Mouse (Mus musculus) left cerebral cortex, adult 9 months (tissue): ENCODE results near the gene Map3k5.

Source experiments
- DNase-seq, 2 experiments: peaks; one replicate each; pipeline ENCODE4 v3.0.0; 2022; ENCODE audit warnings: low spot score in 2 of 2

Map3k5 gene

GRCm38 (mm10) chr10:20056859-20057644, 122.8 kb downstream of the Map3k5 start:
- DNase-seq, result no peak

DNA sequence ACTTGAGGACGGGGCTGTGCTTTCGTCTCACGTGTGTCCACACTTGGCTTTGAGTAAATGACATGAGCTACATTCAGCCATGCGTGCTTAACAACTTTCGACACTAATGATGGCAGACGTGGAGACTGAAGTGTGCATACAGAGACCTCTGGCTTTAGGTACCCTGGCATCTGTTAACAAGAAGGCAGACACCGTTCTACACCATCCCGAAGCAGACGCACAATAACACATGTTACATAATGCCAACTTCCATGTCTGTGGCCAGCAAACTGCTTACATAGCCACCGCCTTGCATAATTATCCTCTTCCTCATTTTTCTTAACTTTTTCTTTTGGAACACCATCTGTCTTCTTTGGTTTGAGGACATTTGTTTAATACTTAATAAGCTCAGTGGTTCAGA, 123.8 kb downstream of the Map3k5 start:
- no peak for DNase-seq

DNA sequence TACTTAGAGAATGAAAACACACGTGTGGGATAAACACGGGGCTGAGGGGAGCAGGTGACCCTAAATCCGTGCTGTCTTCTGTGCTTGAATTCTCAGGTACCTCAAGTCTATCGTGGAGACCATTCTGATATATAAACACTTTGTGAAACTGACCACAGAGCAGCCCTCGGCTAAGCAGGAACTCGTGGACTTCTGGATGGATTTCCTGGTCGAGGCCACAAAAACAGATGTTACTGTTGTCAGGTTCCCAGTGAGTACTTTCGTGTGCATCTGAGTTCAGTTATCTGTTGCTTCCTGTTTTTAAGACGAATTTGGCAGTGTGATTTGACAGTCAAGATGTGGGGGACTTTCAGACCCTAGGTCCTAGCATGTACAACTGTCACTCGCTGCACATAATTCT, 124.6 kb downstream of the Map3k5 start:
- no peak for DNase-seq

DNA sequence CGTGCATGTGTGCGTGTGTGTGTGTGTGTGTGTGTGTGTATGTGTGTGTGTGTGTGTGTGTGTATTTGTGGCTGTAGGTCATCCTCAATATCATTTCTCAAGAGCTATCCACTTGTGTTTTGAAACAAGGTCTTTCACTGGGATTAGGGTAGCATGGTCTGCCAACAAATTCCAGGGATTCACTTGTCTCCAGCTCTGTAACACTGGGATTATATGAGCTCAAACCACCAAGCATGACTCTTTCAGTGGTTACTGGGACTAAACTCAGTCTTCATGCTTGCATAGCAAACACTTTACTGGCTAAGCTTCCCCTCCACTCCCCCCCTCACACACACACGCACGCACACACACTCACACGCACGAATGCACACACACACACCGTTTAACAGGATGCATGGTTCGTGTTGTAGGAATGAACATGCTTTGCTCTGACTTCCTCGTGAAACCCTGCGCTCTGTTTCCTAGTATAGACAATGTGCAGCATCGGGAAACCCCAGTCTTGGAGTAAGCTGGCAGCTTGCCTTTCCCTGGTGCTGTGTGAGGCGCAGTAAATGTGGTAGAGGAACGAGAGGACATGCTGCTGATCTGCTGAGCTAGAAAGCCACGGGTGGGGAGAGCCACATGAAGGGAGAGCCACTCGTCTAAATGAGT, 126.2 kb downstream of the Map3k5 start:
- peak in 1 of 2 experiments; percentile 46 for DNase-seq

- DNase-seq, result no peak
Observed at GRCm38 (mm10) chr10:20064556-20065207, 130.4 kb downstream of the Map3k5 start.

GRCm38 (mm10) chr10:20066069-20066665, 131.9 kb downstream of the Map3k5 start:
- DNase-seq, result no peak

- no peak for DNase-seq
Observed at GRCm38 (mm10) chr10:20069771-20070460, 135.6 kb downstream of the Map3k5 start.

- no peak for DNase-seq
Observed at GRCm38 (mm10) chr10:20070576-20071109, 136.4 kb downstream of the Map3k5 start.

- no peak for DNase-seq
Observed at GRCm38 (mm10) chr10:20071716-20072115, 137.4 kb downstream of the Map3k5 start.

- DNase-seq, result peak in 1 of 2 experiments; percentile 78
Observed at GRCm38 (mm10) chr10:20073236-20073893, 139.1 kb downstream of the Map3k5 start.

GRCm38 (mm10) chr10:20076541-20077469, 142.5 kb downstream of the Map3k5 start:
- no peak for DNase-seq

DNA sequence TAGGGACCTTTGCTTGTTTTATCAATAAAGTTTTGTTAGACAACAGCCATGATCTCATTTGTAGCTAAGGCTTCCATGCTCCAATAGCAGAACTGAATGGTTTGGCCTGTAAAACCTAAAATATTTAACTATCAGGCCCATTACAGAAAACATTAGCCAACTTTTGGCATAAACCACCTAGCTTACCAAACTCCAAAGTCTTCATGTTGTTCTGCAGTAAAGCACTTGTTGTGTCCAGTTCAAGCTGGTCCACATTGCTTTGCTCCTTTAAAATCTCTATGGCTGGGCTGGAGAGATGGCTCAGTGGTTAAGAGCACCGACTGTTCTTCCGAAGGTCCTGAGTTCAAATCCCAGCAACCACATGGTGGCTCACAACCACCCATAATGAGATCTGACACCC, 144.1 kb downstream of the Map3k5 start:
- no peak for DNase-seq

GRCm38 (mm10) chr10:20087841-20088240, 153.6 kb downstream of the Map3k5 start:
- no peak for DNase-seq

GRCm38 (mm10) chr10:20089026-20089425, 154.8 kb downstream of the Map3k5 start:
- DNase-seq, result no peak

GRCm38 (mm10) chr10:20090171-20090570, 155.9 kb downstream of the Map3k5 start:
- no peak for DNase-seq

- DNase-seq, result no peak
Observed at GRCm38 (mm10) chr10:20091416-20091815, 157.1 kb downstream of the Map3k5 start.

GRCm38 (mm10) chr10:20092371-20092770, 158.1 kb downstream of the Map3k5 start:
- DNase-seq, result no peak

GRCm38 (mm10) chr10:20101456-20101855, 167.2 kb downstream of the Map3k5 start:
- DNase-seq, result no peak

- DNase-seq, result peak in 1 of 2 experiments; percentile 47
Observed at GRCm38 (mm10) chr10:20104271-20104931, 170.1 kb downstream of the Map3k5 start.
